In the genomic region with DNA sequence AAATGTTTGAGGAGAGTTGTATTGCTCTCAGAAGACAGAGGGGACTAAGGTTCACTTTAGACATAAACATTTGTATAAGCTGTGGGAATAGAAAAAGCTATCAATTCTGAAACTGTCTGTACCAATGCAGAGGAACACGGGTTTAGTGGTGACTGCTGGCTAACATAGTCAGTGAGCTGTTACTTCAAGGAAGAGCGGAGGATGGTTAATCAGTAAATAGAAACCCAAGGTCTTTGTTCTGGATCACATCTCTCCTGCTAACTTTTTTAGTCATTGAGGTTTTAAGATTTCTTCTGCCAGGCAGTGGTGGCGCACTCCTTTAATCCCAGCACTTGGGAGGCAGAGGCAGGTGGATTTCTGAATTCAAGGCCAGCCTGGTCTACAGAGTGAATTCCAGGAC, we compare ENCODE assay signal across 18 mouse cellular contexts.
"Had no signal": no experiment of that assay in that cellular context is flagged by ENCODE, and none has a peak within 500 bp of the region (broad histone marks: within the 10 kb centered on the region; RNA-seq: fewer than 3 reads in every experiment).

No protein-coding gene starts in this region.

- DNase-seq: lung, adult 18-20 months; lung, embryonic 14.5 days; lung, postnatal 10 days; lung, postnatal 4 days; midbrain, embryonic 14.5 days; retina, postnatal 1 day; right cerebral cortex, adult 18-20 months; right cerebral cortex, postnatal 25 days; right cerebral cortex, postnatal 4 days; spleen, adult 18-20 months; thymus, adult 18-20 months; thymus, postnatal 14 days; thymus, postnatal 36 days had no signal

- H3K27ac ChIP-seq: midbrain, embryonic 10.5 days; neural tube, embryonic 13.5 days; neural tube, embryonic 15.5 days had no signal

- H3K4me2 ChIP-seq: lung, embryonic 14.5 days; neural tube, embryonic 13.5 days; neural tube, embryonic 15.5 days had no signal

- H3K9ac ChIP-seq: lung, embryonic 14.5 days; neural tube, embryonic 13.5 days; neural tube, embryonic 15.5 days had no signal

- H3K4me3 ChIP-seq: midbrain, embryonic 10.5 days; myocyte; neural tube, embryonic 13.5 days; neural tube, embryonic 15.5 days had no signal

- H3K27me3 ChIP-seq: neural tube, embryonic 13.5 days; neural tube, embryonic 15.5 days had no signal

- ATAC-seq: midbrain, embryonic 16.5 days had no signal

- H3K9me3 ChIP-seq: midbrain, embryonic 10.5 days; neural tube, embryonic 13.5 days; neural tube, embryonic 15.5 days had no signal

- H3K36me3 ChIP-seq: midbrain, embryonic 10.5 days; neural tube, embryonic 13.5 days; neural tube, embryonic 15.5 days had no signal
